Mouse (Mus musculus): ENCODE results near the gene Cnnm4. TPM values are rescaled to one million over a fixed set of nuclear protein-coding genes. Genes with fewer than 3 reads are reported as not detected.

Gene Cnnm4
- total and polyA plus RNA-seq, 3 experiments, result 7.8 to 8.5 TPM; not detected in 1

- Histone ChIP-seq H3K4me3 (ENCODE audit: control insufficient read depth in 1 of 2, insufficient read depth in 1 of 2, low read depth in 2 of 2, low read length in 2 of 2) (no peak overlapping the region), H3K27me3 (ENCODE audit: control insufficient read depth in 1 of 2, insufficient read depth in 2 of 2, low read length in 2 of 2) (no peaks in the 10 kb centered on the region), H3K4me1 (ENCODE audit: control insufficient read depth in 1 of 2, insufficient read depth in 2 of 2, low read length in 2 of 2) (no peaks in the 10 kb centered on the region), H3K27ac (ENCODE audit: control insufficient read depth, low read depth, low read length) (no peak overlapping the region), H3K9ac (ENCODE audit: control insufficient read depth, low read depth, low read length, poor library complexity, severe bottlenecking) (no peak overlapping the region), H3K9me3 (replicated peaks; ENCODE audit: insufficient read depth, low read length) (no peaks in the 10 kb centered on the region), H3K36me3 (ENCODE audit: control insufficient read depth in 1 of 2, insufficient read depth in 2 of 2, low read length in 2 of 2) (no peaks in the 10 kb centered on the region), H3K79me2 (ENCODE audit: control insufficient read depth, insufficient read depth, low read length, poor library complexity) (no peaks in the 10 kb centered on the region)
- no peak for DNase-seq (ENCODE audit: low read depth, low spot score)
- no peak for TF ChIP-seq USF1 (IDR thresholded peaks at IDR 0.05; ENCODE audit: low read depth, low read length)
- TF ChIP-seq JUND (IDR thresholded peaks at IDR 0.05; ENCODE audit: low read depth, low read length), result no peak
- no peak for TF ChIP-seq MXI1 (IDR thresholded peaks at IDR 0.05; ENCODE audit: low read depth, low read length)
- no peak for TF ChIP-seq BHLHE40 (IDR thresholded peaks at IDR 0.05; ENCODE audit: borderline replicate concordance, low read depth, low read length)
- no peak for TF ChIP-seq SMC3 (IDR thresholded peaks at IDR 0.05; ENCODE audit: low read depth, low read length)
- TF ChIP-seq TAL1 (IDR thresholded peaks at IDR 0.05; ENCODE audit: low read length), result no peak
- no peak for TF ChIP-seq POLR2AphosphoS2 (IDR thresholded peaks at IDR 0.05; ENCODE audit: low read length)
- no peak for TF ChIP-seq RCOR1 (IDR thresholded peaks at IDR 0.05; ENCODE audit: low read depth, low read length)
- TF ChIP-seq MAZ (IDR thresholded peaks at IDR 0.05; ENCODE audit: low read depth, low read length), result no peak
- TF ChIP-seq ELF1 (IDR thresholded peaks at IDR 0.05; ENCODE audit: low read depth, low read length), result no peak
- TF ChIP-seq ZC3H11A (IDR thresholded peaks at IDR 0.05; ENCODE audit: low read depth, low read length), result no peak
- no peak for TF ChIP-seq POLR2A (IDR thresholded peaks at IDR 0.05; ENCODE audit: control insufficient read depth in 1 of 2, insufficient read depth in 1 of 2, low read depth in 1 of 2, low read length in 2 of 2, poor library complexity in 1 of 2)
- no peak for TF ChIP-seq KAT2A (conservative IDR thresholded peaks at IDR 0.05; ENCODE audit: low read depth, low read length)
- no peak for TF ChIP-seq MAFK (IDR thresholded peaks at IDR 0.05; ENCODE audit: borderline replicate concordance, low read depth, low read length)
- TF ChIP-seq TCF12 (IDR thresholded peaks at IDR 0.05; ENCODE audit: low read depth, low read length), result no peak
Measured at GRCm38 (mm10) chr1:36487111-36487510, 15.7 kb downstream of the Cnnm4 start.

GRCm38 (mm10) chr1:36489661-36490060, 18.2 kb downstream of the Cnnm4 start:
- H3K9ac ChIP-seq (ENCODE audit: control insufficient read depth, low read depth, low read length, poor library complexity, severe bottlenecking), result no peak overlapping the region
- H3K27ac ChIP-seq (ENCODE audit: control insufficient read depth, low read depth, low read length), result no peak overlapping the region
- no peak overlapping the region for H3K4me3 ChIP-seq (ENCODE audit: control insufficient read depth in 1 of 2, insufficient read depth in 1 of 2, low read depth in 2 of 2, low read length in 2 of 2)
- no peaks in the 10 kb centered on the region for H3K36me3 ChIP-seq (ENCODE audit: control insufficient read depth in 1 of 2, insufficient read depth in 2 of 2, low read length in 2 of 2)
- no peaks in the 10 kb centered on the region for H3K9me3 ChIP-seq (replicated peaks; ENCODE audit: insufficient read depth, low read length)
- TF ChIP-seq MYC (IDR thresholded peaks at IDR 0.05; ENCODE audit: low read depth, low read length), result no peak
- TF ChIP-seq BHLHE40 (IDR thresholded peaks at IDR 0.05; ENCODE audit: borderline replicate concordance, low read depth, low read length), result no peak
- TF ChIP-seq GATA1 (IDR thresholded peaks at IDR 0.05; ENCODE audit: low read depth, low read length), result no peak
- TF ChIP-seq TAL1 (IDR thresholded peaks at IDR 0.05; ENCODE audit: low read length), result no peak
- TF ChIP-seq MYB (IDR thresholded peaks at IDR 0.05; ENCODE audit: low read depth, low read length), result no peak
- TF ChIP-seq CHD1 (IDR thresholded peaks at IDR 0.05; ENCODE audit: low read depth, low read length), result no peak
- TF ChIP-seq EP300 (IDR thresholded peaks at IDR 0.05; ENCODE audit: low read depth in 1 of 2, low read length in 2 of 2), result no peak
- TF ChIP-seq E2F4 (IDR thresholded peaks at IDR 0.05; ENCODE audit: borderline replicate concordance, low read depth, low read length), result no peak
- no peak for TF ChIP-seq POLR2AphosphoS5 (IDR thresholded peaks at IDR 0.05; ENCODE audit: borderline replicate concordance, low read depth, low read length)
- no peak for TF ChIP-seq MAZ (IDR thresholded peaks at IDR 0.05; ENCODE audit: low read depth, low read length)
- H3K27me3 ChIP-seq (ENCODE audit: control insufficient read depth in 1 of 2, insufficient read depth in 2 of 2, low read length in 2 of 2), result no peaks in the 10 kb centered on the region
- DNase-seq (ENCODE audit: low read depth, low spot score), result no peak
- no peaks in the 10 kb centered on the region for H3K79me2 ChIP-seq (ENCODE audit: control insufficient read depth, insufficient read depth, low read length, poor library complexity)
- no peaks in the 10 kb centered on the region for H3K4me1 ChIP-seq (ENCODE audit: control insufficient read depth in 1 of 2, insufficient read depth in 2 of 2, low read length in 2 of 2)
